Mouse (Mus musculus): ENCODE results near the gene Ihh. TPM values are rescaled to one million over a fixed set of nuclear protein-coding genes. Genes with fewer than 3 reads are reported as not detected.

The Ihh gene
- polyA plus RNA-seq, 1 experiment, result 0.24 TPM

GRCm38 (mm10) chr1:74975936-74976335 lies 24.5 kb upstream of the Ihh start:
- no peaks in the 10 kb centered on the region for H3K36me3 ChIP-seq (ENCODE audit: control insufficient read depth, insufficient read depth, low read length, poor library complexity, severe bottlenecking)
- H3K9ac ChIP-seq (ENCODE audit: low read depth, poor library complexity, severe bottlenecking), result no peak overlapping the region
- TF ChIP-seq CTCF (IDR thresholded peaks at IDR 0.05; ENCODE audit: low read depth, low read length), result no peak
- TF ChIP-seq EP300 (IDR thresholded peaks at IDR 0.05; ENCODE audit: insufficient read depth, low read depth, low read length), result no peak
- no peak for TF ChIP-seq POLR2A (IDR thresholded peaks at IDR 0.05; ENCODE audit: insufficient read depth, low read length)
- H3K9me3 ChIP-seq (replicated peaks; ENCODE audit: control insufficient read depth, insufficient read depth, low read length, poor library complexity, severe bottlenecking), result no peaks in the 10 kb centered on the region
- peaks cover 7% of the 10 kb centered on the region for H3K4me1 ChIP-seq (ENCODE audit: control insufficient read depth, insufficient read depth, low read length)
- H3K27me3 ChIP-seq (ENCODE audit: control insufficient read depth, insufficient read depth, low read length, poor library complexity, severe bottlenecking), result no peaks in the 10 kb centered on the region
- H3K27ac ChIP-seq (ENCODE audit: insufficient read depth, low read length), result no peak overlapping the region
- no peak overlapping the region for H3K4me3 ChIP-seq (ENCODE audit: low read depth, low read length)

- no peaks in the 10 kb centered on the region for H3K27me3 ChIP-seq (ENCODE audit: control insufficient read depth, insufficient read depth, low read length, poor library complexity, severe bottlenecking)
- no peak overlapping the region for H3K9ac ChIP-seq (ENCODE audit: low read depth, poor library complexity, severe bottlenecking)
- no peaks in the 10 kb centered on the region for H3K36me3 ChIP-seq (ENCODE audit: control insufficient read depth, insufficient read depth, low read length, poor library complexity, severe bottlenecking)
- peaks cover 5% of the 10 kb centered on the region for H3K4me1 ChIP-seq (ENCODE audit: control insufficient read depth, insufficient read depth, low read length)
- H3K4me3 ChIP-seq (ENCODE audit: low read depth, low read length), result no peak overlapping the region
- no peak overlapping the region for H3K27ac ChIP-seq (ENCODE audit: insufficient read depth, low read length)
- no peaks in the 10 kb centered on the region for H3K9me3 ChIP-seq (replicated peaks; ENCODE audit: control insufficient read depth, insufficient read depth, low read length, poor library complexity, severe bottlenecking)
- TF ChIP-seq EP300 (IDR thresholded peaks at IDR 0.05; ENCODE audit: insufficient read depth, low read depth, low read length) (no peak), POLR2A (IDR thresholded peaks at IDR 0.05; ENCODE audit: insufficient read depth, low read length) (no peak), CTCF (IDR thresholded peaks at IDR 0.05; ENCODE audit: low read depth, low read length) (peak; percentile 27)
Observed at GRCm38 (mm10) chr1:74973590-74973989, 22.1 kb upstream of the Ihh start.

- Histone ChIP-seq H3K4me3 (ENCODE audit: low read depth, low read length) (no peak overlapping the region), H3K9ac (ENCODE audit: low read depth, poor library complexity, severe bottlenecking) (no peak overlapping the region), H3K27ac (ENCODE audit: insufficient read depth, low read length) (no peak overlapping the region), H3K27me3 (ENCODE audit: control insufficient read depth, insufficient read depth, low read length, poor library complexity, severe bottlenecking) (no peaks in the 10 kb centered on the region), H3K4me1 (ENCODE audit: control insufficient read depth, insufficient read depth, low read length) (peaks cover 5% of the 10 kb centered on the region), H3K36me3 (ENCODE audit: control insufficient read depth, insufficient read depth, low read length, poor library complexity, severe bottlenecking) (no peaks in the 10 kb centered on the region), H3K9me3 (replicated peaks; ENCODE audit: control insufficient read depth, insufficient read depth, low read length, poor library complexity, severe bottlenecking) (no peaks in the 10 kb centered on the region)
- TF ChIP-seq POLR2A (IDR thresholded peaks at IDR 0.05; ENCODE audit: insufficient read depth, low read length) (no peak), EP300 (IDR thresholded peaks at IDR 0.05; ENCODE audit: insufficient read depth, low read depth, low read length) (0 out of 2 replicates have a peak, but pooled peaks have one; percentile 28)
Observed at GRCm38 (mm10) chr1:74971353-74972050, 20.0 kb upstream of the Ihh start.

GRCm38 (mm10) chr1:74967962-74968580 lies 16.6 kb upstream of the Ihh start:
- Histone ChIP-seq H3K9ac (ENCODE audit: low read depth, poor library complexity, severe bottlenecking) (no peak overlapping the region), H3K27ac (ENCODE audit: insufficient read depth, low read length) (no peak overlapping the region), H3K4me3 (ENCODE audit: low read depth, low read length) (no peak overlapping the region), H3K27me3 (ENCODE audit: control insufficient read depth, insufficient read depth, low read length, poor library complexity, severe bottlenecking) (no peaks in the 10 kb centered on the region), H3K9me3 (replicated peaks; ENCODE audit: control insufficient read depth, insufficient read depth, low read length, poor library complexity, severe bottlenecking) (no peaks in the 10 kb centered on the region), H3K4me1 (ENCODE audit: control insufficient read depth, insufficient read depth, low read length) (peaks cover 5% of the 10 kb centered on the region), H3K36me3 (ENCODE audit: control insufficient read depth, insufficient read depth, low read length, poor library complexity, severe bottlenecking) (no peaks in the 10 kb centered on the region)
- no peak for TF ChIP-seq POLR2A (IDR thresholded peaks at IDR 0.05; ENCODE audit: insufficient read depth, low read length)
- no peak for TF ChIP-seq CTCF (IDR thresholded peaks at IDR 0.05; ENCODE audit: low read depth, low read length)
- TF ChIP-seq EP300 (IDR thresholded peaks at IDR 0.05; ENCODE audit: insufficient read depth, low read depth, low read length), result no peak

- H3K9ac ChIP-seq (ENCODE audit: low read depth, poor library complexity, severe bottlenecking), result no peak overlapping the region
- H3K9me3 ChIP-seq (replicated peaks; ENCODE audit: control insufficient read depth, insufficient read depth, low read length, poor library complexity, severe bottlenecking), result no peaks in the 10 kb centered on the region
- H3K4me3 ChIP-seq (ENCODE audit: low read depth, low read length), result no peak overlapping the region
- TF ChIP-seq POLR2A (IDR thresholded peaks at IDR 0.05; ENCODE audit: insufficient read depth, low read length) (no peak), EP300 (IDR thresholded peaks at IDR 0.05; ENCODE audit: insufficient read depth, low read depth, low read length) (peak; percentile 50; the same call in 1 of the 2 replicates), CTCF (IDR thresholded peaks at IDR 0.05; ENCODE audit: low read depth, low read length) (peak; percentile 93)
- no peaks in the 10 kb centered on the region for H3K27me3 ChIP-seq (ENCODE audit: control insufficient read depth, insufficient read depth, low read length, poor library complexity, severe bottlenecking)
- no peak overlapping the region for H3K27ac ChIP-seq (ENCODE audit: insufficient read depth, low read length)
- H3K4me1 ChIP-seq (ENCODE audit: control insufficient read depth, insufficient read depth, low read length), result no peaks in the 10 kb centered on the region
- no peaks in the 10 kb centered on the region for H3K36me3 ChIP-seq (ENCODE audit: control insufficient read depth, insufficient read depth, low read length, poor library complexity, severe bottlenecking)
Observed at GRCm38 (mm10) chr1:74964494-74965215, 13.2 kb upstream of the Ihh start.

GRCm38 (mm10) chr1:74962853-74963227 lies 11.4 kb upstream of the Ihh start:
- no peaks in the 10 kb centered on the region for H3K27me3 ChIP-seq (ENCODE audit: control insufficient read depth, insufficient read depth, low read length, poor library complexity, severe bottlenecking)
- TF ChIP-seq CTCF (IDR thresholded peaks at IDR 0.05; ENCODE audit: low read depth, low read length) (no peak), EP300 (IDR thresholded peaks at IDR 0.05; ENCODE audit: insufficient read depth, low read depth, low read length) (no peak), POLR2A (IDR thresholded peaks at IDR 0.05; ENCODE audit: insufficient read depth, low read length) (no peak)
- no peaks in the 10 kb centered on the region for H3K9me3 ChIP-seq (replicated peaks; ENCODE audit: control insufficient read depth, insufficient read depth, low read length, poor library complexity, severe bottlenecking)
- no peak overlapping the region for H3K27ac ChIP-seq (ENCODE audit: insufficient read depth, low read length)
- no peaks in the 10 kb centered on the region for H3K4me1 ChIP-seq (ENCODE audit: control insufficient read depth, insufficient read depth, low read length)
- H3K4me3 ChIP-seq (ENCODE audit: low read depth, low read length), result no peak overlapping the region
- H3K36me3 ChIP-seq (ENCODE audit: control insufficient read depth, insufficient read depth, low read length, poor library complexity, severe bottlenecking), result no peaks in the 10 kb centered on the region
- no peak overlapping the region for H3K9ac ChIP-seq (ENCODE audit: low read depth, poor library complexity, severe bottlenecking)

Measured in ES-Bruce4 (cell line).